Mouse (Mus musculus) left cerebral cortex, adult 2 months (tissue): ENCODE data around the gene Slc6a6. TPM values are rescaled to one million over a fixed set of nuclear protein-coding genes. Genes with fewer than 3 reads are reported as not detected.

ENCODE experiments used
- DNase-seq, 2 experiments: peaks; one replicate each; pipeline ENCODE4 v3.0.0; 2021 to 2022; ENCODE audit warnings: low spot score in 2 of 2, mixed read lengths in 1 of 2; ENCODE audit errors: extremely low spot score in 1 of 2
- H3K27ac ChIP-seq: fragments of 200-600 bp; 2 replicates; pipeline ENCODE4 v1.8.1; 2022
- H3K4me3 ChIP-seq: fragments of 200-600 bp; 2 replicates; pipeline ENCODE4 v1.8.1; 2022
- CTCF ChIP-seq: fragments of 200-600 bp; IDR thresholded peaks from 2 replicates; pipeline ENCODE4 v1.8.1; 2022; ENCODE audit warnings: antibody characterized with exemption, mild to moderate bottlenecking, moderate library complexity
- intact Hi-C: fragments of 180-260 bp; cut with DNase I; formaldehyde crosslinking; loops from one replicate; pipeline ENCODE4 v1.15.1; 2025
- total RNA-seq, 2 experiments: library from RNA; stranded (reverse); gene quantifications; 2 replicates each; pipeline ENCODE4 v1.2.3; 2021

The Slc6a6 gene
- total RNA-seq, 2 experiments from 2014 or later: 127 to 147 TPM

DNA sequence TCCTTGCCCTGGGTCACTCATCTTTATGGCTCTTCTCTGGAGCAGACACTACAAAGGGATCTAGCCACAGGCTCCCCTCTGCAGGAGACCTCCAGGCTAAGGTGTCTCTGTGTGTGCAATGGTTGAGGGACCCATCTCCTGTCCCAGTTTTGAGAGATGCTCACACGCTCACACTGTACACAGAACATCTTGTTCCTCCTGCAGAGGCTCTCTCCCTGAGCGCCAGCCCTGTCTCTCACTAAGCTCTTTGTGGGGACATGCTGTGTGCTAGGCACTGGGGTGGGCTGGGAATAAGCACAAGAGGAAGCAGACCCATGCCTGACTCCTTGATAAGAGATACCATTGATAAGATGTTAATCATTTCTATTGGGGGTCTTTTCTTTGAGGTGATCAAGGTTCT is 34.2 kb downstream of the Slc6a6 start:
- Histone ChIP-seq H3K27ac (peak overlapping the region; percentile 89), H3K4me3 (no peak overlapping the region)
- intact Hi-C loops: loop anchor here (2.0 kb wide), 1 partner anchor 33 kb away; the partner anchor contains the start of gene Slc6a6
- no peak for DNase-seq
- no peak for TF ChIP-seq CTCF

DNA sequence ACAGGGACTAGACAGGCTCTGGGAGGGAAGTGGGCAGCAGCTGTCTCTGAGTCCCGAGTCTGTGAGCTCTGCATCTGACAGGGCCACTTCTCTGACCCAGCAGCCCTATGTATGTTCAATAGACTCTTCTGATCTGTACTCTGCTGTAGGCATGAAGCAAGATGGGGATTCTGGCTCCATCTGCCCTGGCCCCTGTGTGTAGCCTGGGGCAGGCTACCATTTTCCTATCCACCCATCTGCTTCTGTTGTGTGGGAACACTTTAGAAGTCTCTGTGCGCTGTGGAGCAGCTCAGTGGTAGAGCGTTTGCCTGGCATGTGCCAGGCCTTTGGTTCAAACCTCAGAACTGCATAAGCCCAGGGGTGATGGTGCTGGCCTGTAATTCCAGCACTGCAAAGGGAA is 34.8 kb downstream of the Slc6a6 start:
- intact Hi-C loops: loop anchor here (2.0 kb wide), 1 partner anchor 34 kb away; the partner anchor contains the start of gene Slc6a6
- no peak for TF ChIP-seq CTCF
- H3K27ac ChIP-seq: peak overlapping the region; percentile 89
- H3K4me3 ChIP-seq: no peak overlapping the region
- no peak for DNase-seq

- peak; percentile 54 to 62 for DNase-seq
- TF ChIP-seq CTCF: no peak; the same call in 1 of the 2 replicates
- intact Hi-C loops: loop anchor here (2.0 kb wide), 1 partner anchor 34 kb away; the partner anchor contains the start of gene Slc6a6
- no peak overlapping the region for H3K4me3 ChIP-seq
- peak overlapping the region; percentile 89 for H3K27ac ChIP-seq
Observed at GRCm38 (mm10) chr6:91719042-91719747, 35.3 kb downstream of the Slc6a6 start.

DNA sequence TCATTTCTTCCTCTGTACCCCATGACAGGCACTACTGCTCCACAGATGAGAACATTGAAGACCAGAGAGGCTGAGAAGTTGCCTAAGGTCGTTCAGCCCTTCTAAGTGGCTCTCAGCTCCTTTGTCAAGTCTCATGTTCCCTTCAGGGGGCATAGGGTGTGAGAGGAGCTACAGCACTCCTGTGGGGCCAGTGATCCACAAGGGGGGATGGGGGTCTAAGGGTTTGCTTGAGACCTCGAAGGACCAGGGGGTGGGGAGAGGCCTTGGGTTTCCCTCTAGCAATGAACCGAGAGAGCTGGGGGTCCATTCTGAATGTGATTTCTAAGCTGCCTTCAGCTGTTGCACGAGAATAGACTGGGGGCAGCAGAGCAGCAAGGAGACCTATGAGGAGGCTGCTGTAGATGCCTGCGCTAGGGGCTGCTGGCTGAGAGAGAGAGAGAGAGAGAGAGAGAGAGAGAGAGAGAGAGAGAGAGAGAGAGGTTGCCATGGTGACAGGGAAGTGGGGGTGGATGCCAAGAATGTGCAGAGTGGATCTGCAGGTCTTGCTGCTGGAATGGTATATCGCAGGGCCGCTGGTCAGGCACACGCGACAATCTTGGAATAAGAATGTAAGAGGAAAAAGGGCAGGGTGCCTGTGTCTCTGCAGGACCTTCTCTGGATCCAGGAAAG is 36.1 kb downstream of the Slc6a6 start:
- intact Hi-C loops: loop anchor here (2.0 kb wide), 1 partner anchor 35 kb away; the partner anchor contains the start of gene Slc6a6
- no peak overlapping the region for H3K4me3 ChIP-seq
- H3K27ac ChIP-seq: peak overlapping the region; percentile 89
- TF ChIP-seq CTCF: no peak
- peak; percentile 60 to 68 for DNase-seq

GRCm38 (mm10) chr6:91720588-91721214 is 36.8 kb downstream of the Slc6a6 start:
- no peak for TF ChIP-seq CTCF
- intact Hi-C loops: no loop called here
- DNase-seq: no peak
- Histone ChIP-seq H3K27ac (peak overlapping the region; percentile 89), H3K4me3 (no peak overlapping the region)

DNA sequence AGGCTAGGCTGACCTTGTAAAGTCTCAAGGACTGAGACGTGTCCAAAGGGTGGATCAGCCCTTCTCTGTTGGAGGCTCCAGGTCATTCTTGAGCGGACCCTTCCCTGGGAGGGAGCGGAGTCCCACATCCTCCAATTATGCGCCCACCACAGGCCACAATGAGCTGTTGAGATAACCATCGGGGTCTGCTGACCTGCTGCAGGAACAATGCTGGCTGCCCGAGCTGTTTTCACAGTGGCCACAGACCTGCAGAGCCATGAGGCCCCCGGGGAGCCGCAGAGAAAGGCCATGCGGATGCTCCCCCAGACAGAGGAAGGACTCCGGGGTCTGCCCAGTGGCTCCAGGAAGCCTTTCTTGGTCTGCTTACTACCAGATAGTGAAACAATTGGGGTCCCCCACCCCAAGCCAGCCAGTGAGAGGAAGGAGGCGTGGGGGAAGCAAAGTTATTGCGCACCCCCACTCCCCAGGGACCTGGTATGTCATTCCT is 37.4 kb downstream of the Slc6a6 start:
- no peak overlapping the region for H3K4me3 ChIP-seq
- intact Hi-C loops: no loop called here
- peak overlapping the region; percentile 65; the same call in 1 of the 2 replicates for H3K27ac ChIP-seq
- no peak for TF ChIP-seq CTCF
- DNase-seq: no peak

DNA sequence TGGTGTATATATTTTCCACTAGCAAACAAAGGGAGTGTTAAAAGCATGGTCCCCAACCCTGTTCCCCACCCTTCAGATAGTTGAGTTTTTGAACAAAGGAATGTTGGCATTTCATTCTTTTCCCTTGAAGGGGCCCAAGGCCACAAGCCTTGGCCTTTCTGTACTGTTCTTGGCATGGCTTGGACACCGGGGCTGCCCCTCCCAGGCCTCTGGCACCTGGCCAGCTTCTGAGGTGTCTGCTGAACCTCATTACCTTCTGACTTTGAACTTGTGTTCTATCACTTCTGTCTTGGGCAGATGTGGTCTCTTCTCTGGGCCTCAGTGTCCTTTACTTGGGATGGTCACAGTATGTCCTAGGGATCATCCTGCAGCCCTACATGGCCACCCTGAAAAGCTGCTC is 43.5 kb downstream of the Slc6a6 start:
- peak overlapping the region; percentile 51 for H3K27ac ChIP-seq
- intact Hi-C loops: no loop called here
- DNase-seq: no peak
- no peak overlapping the region for H3K4me3 ChIP-seq
- TF ChIP-seq CTCF: no peak

- H3K27ac ChIP-seq: peak overlapping the region; percentile 61
- TF ChIP-seq CTCF: no peak
- intact Hi-C loops: no loop called here
- no peak for DNase-seq
- no peak overlapping the region for H3K4me3 ChIP-seq
Observed at GRCm38 (mm10) chr6:91728939-91729619, 45.2 kb downstream of the Slc6a6 start.

GRCm38 (mm10) chr6:91729677-91730127 is 45.8 kb downstream of the Slc6a6 start:
- no peak for TF ChIP-seq CTCF
- intact Hi-C loops: no loop called here
- Histone ChIP-seq H3K27ac (peak overlapping the region; percentile 61), H3K4me3 (no peak overlapping the region)
- DNase-seq: peak; percentile 56 to 58

DNA sequence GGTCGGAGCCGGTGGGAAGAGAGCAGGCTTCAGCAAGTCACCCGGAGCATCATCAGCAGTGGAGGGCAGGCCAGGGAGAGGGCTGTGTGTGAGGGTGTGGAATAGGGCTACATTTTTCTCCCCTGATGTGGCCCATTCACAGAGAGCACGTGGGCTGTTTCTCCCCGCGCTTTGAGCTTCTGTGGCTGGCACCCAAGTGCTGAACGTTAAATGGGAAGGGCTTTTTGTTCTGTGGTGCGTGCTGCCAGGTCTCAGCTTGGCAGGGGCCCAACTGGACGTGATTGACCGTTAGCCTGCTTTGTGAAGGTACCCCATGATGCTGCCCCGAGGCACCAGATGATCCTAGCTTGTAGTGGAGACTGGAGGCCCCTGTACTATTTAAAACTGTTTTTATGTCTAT is 48.3 kb downstream of the Slc6a6 start:
- no peak for TF ChIP-seq CTCF
- DNase-seq: peak in 1 of 2 experiments; percentile 50
- intact Hi-C loops: no loop called here
- Histone ChIP-seq H3K4me3 (no peak overlapping the region), H3K27ac (no peak overlapping the region; the same call in 1 of the 2 replicates)

- TF ChIP-seq CTCF: no peak; the same call in 1 of the 2 replicates
- DNase-seq: no peak
- H3K4me3 ChIP-seq: no peak overlapping the region
- intact Hi-C loops: no loop called here
- H3K27ac ChIP-seq: peak overlapping the region; percentile 66
Observed at GRCm38 (mm10) chr6:91736471-91736870, 52.6 kb downstream of the Slc6a6 start.
